Mouse (Mus musculus): ENCODE data around the gene Tomm34.

The Tomm34 gene

DNA sequence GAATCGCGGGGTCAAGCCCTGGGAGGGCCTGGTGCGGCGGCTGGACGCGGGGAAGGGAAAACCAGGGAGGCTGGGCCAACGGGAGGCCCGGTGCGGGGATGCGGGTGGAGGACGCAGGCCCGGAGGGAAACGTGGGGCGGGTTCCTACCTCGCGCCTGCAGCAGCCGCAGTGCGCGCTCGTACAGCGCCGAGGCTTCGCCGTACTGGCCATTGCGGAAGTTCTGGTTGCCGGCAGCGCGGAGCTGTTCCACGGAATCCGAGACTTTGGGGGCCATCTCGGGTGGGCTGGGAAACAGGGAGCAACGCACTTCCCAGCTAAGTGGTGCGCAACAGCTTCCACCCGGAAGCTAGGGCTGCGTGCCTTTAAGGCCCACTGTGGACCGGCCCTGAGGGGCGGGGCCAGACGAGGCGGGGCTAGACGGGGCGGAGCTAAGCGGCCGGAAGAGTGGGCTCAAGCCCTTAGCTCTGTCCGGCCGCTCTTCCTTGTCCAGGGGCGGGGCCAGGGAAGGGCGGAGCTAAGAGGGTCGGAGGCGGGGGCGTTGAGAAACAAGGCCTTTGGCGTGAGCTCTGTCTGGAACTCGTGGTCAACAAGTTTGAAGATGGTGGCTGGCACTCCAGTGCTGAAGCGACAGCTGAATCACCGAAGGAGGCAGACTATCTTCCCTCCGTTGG, at the start of gene Tomm34:
Gene Tomm34, minus strand, starts transcription at position 405 of the 672 bp plus-strand sequence.
- DNase-seq (ENCODE audit: extremely low read depth, low read depth, low spot score), result no peak

- no peak for DNase-seq (ENCODE audit: extremely low read depth, low read depth, low spot score)
These were observed 48.5 kb upstream of the Tomm34 start for GRCm38 (mm10) chr2:164119503-164119902.

- no peak for DNase-seq (ENCODE audit: extremely low read depth, low read depth, low spot score)
These were observed 44.6 kb upstream of the Tomm34 start for GRCm38 (mm10) chr2:164115531-164115930.

GRCm38 (mm10) chr2:164114051-164114450, 43.1 kb upstream of the Tomm34 start:
- no peak for DNase-seq (ENCODE audit: extremely low read depth, low read depth, low spot score)

- DNase-seq (ENCODE audit: extremely low read depth, low read depth, low spot score), result no peak
These were observed 40.6 kb upstream of the Tomm34 start for GRCm38 (mm10) chr2:164111546-164111945.

DNA sequence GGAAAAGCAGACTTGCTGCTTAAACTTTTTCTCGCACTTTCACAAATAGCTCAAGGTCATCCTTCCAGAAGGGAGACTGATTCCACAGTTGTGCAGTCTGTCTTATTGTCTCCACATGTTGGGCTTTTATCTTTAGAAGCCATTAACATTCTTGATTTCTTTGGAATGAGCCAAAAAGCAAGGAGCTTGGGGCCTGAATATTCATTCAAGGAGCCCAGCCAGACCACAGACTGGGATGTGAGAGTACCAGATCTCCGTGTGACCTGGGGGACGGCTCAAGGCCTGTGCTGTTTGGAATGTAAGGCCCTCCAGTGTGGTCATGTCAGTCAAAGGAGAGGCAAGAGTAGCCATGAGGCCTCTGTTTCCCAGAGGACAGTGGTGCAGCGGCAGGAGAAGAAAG, 37.5 kb upstream of the Tomm34 start:
- no peak for DNase-seq (ENCODE audit: extremely low read depth, low read depth, low spot score)

- DNase-seq (ENCODE audit: extremely low read depth, low read depth, low spot score), result no peak
These were observed 36.3 kb upstream of the Tomm34 start for GRCm38 (mm10) chr2:164107125-164107874.

- DNase-seq (ENCODE audit: extremely low read depth, low read depth, low spot score), result no peak
These were observed 35.5 kb upstream of the Tomm34 start for GRCm38 (mm10) chr2:164106287-164107035.

- no peak for DNase-seq (ENCODE audit: extremely low read depth, low read depth, low spot score)
These were observed 32.5 kb upstream of the Tomm34 start for GRCm38 (mm10) chr2:164103501-164103900.

GRCm38 (mm10) chr2:164102366-164102765, 31.4 kb upstream of the Tomm34 start:
- DNase-seq (ENCODE audit: extremely low read depth, low read depth, low spot score), result peak; percentile 28

- DNase-seq (ENCODE audit: extremely low read depth, low read depth, low spot score), result peak; percentile 87
These were observed 31.0 kb upstream of the Tomm34 start for GRCm38 (mm10) chr2:164101936-164102335.

- DNase-seq (ENCODE audit: extremely low read depth, low read depth, low spot score), result no peak
These were observed 27.8 kb upstream of the Tomm34 start for GRCm38 (mm10) chr2:164098603-164099250.

DNA sequence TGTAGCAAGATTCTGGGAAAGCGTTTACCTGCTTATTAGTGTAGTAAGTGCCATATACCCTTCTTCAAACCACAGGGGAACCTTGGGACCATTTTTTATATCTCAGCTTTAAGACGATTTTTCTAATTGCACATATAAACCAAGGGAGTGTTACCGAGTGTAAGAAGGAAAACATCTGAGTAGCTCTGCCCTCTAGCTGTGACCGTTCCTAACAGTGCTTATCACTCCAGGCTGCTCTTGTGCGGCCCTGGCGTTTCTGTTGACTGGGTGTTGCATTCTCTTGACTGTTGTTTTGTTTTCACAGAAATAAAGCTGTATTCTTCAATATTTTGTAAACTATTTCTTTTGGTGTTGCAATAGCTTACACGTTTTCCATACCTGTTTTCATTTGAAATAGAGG, 23.2 kb upstream of the Tomm34 start:
- DNase-seq (ENCODE audit: extremely low read depth, low read depth, low spot score), result no peak

DNA sequence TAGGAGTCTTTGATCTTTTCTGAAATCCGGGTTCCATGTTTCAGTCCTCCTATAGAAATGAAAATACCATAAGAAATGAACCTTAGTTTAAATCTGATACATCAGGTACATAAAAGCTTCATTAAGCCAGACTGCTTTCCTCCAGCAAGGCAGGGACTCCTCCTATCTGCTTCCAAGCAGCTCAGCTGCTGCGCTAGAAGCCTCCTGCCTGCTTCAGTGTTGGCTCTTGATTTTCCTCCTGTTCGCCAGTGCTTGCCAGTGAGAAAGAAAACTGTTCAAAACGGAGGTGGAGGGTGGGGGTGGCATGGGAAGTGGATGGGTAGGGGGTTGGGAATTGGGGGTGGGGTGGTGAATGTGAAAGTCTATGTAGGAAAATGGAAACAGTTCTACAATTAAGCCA, 18.5 kb upstream of the Tomm34 start:
- no peak for DNase-seq (ENCODE audit: extremely low read depth, low read depth, low spot score)

DNA sequence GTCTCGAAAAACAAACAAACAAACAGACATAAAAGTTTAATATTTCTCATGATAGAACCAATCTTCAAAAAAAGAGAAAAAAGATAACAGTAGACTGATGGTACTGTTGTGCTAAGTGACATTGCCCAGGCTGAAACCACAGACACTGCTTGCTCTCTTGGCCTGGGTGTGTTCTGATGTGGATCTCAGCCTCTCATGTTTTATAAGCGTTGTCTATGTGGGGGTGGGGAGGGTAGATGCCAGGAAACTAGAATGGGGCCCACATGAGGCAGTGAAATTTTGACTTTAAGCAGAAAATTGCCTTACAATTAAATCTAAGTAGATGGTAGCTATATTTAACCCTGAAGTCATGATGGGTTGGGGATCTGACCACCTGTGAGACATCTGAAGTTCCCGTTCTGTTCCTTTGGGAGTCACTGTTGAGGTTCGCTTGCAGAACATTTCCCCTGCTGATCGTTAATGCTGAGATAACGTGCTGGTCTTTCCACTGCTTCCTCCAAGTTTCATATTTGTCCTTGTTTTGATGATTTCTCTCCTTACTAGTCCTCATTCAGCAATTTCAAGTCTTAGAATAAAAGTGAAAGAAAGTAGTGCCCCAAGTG, 16.5 kb upstream of the Tomm34 start:
- DNase-seq (ENCODE audit: extremely low read depth, low read depth, low spot score), result no peak

DNA sequence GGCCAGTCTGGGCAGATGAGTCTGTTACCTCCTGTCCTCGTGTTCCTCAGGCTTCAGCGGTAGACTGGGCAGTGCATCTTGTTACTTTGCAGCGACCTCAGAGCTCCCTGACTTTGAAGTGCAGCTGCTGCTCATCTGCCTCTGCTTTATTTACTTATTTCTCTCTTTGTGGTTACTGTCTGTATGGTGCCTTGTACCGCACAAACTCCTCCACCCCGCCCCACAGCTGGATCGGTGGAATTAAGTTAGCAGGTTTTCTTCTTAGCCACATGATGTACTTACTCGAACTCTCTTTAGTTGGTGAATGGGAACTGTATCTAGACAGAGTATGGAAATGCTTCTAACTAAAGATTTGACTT, 13.4 kb upstream of the Tomm34 start:
- DNase-seq (ENCODE audit: extremely low read depth, low read depth, low spot score), result no peak

DNA sequence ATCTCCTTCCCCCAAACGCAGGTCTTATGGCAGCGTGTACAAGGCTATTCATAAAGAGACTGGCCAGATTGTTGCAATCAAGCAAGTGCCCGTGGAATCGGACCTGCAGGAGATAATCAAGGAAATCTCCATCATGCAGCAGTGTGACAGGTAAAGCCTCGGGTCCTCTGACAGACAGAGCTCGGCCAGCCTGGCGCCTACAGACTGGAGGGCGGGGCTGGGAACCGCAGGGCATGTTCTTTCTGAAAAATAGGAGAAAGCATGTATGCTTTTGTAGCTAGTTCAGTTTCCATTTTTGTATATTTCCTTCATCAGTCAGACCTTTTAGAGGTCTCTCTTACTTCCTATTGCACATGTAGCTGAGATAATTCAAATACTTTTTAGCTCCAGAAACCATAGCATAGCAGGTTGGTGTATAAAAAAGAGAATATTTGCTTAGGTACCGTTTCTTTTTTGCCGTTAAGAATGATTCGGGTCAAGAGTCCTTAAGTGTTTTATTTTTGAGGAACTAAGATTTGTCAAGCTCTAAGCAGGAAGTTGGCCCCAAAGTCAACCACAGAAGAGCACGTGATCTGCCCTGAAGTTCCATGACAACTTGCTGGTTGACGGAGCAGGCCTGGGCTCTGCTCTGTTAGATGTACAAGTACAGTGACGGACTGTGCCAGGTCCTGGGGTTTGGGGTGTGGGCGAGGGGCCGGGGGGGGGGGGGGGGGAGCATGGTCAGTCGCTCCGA, 12.8 kb upstream of the Tomm34 start:
- no peak for DNase-seq (ENCODE audit: extremely low read depth, low read depth, low spot score)

- no peak for DNase-seq (ENCODE audit: extremely low read depth, low read depth, low spot score)
These were observed 11.2 kb upstream of the Tomm34 start for GRCm38 (mm10) chr2:164082175-164082574.

- no peak for DNase-seq (ENCODE audit: extremely low read depth, low read depth, low spot score)
These were observed 10.6 kb upstream of the Tomm34 start for GRCm38 (mm10) chr2:164081577-164081976.

- DNase-seq (ENCODE audit: extremely low read depth, low read depth, low spot score), result no peak
These were observed 8.5 kb upstream of the Tomm34 start for GRCm38 (mm10) chr2:164079488-164079887.

Data from fat pad, adult 2 months (tissue).